Mouse (Mus musculus) hindbrain, embryonic 14.5 days (tissue): ENCODE measurements around the gene Nrros. TPM values are rescaled to one million over a fixed set of nuclear protein-coding genes. Genes with fewer than 3 reads are reported as not detected.

ENCODE experiments used
- ATAC-seq: fragments of 200-750 bp; cut with Nextera tagmentation; 2 replicates; pipeline ENCODE4 v1.8.0; 2017; ENCODE audit warnings: moderate number of reproducible peaks, mild to moderate bottlenecking, moderate TSS enrichment, moderate library complexity; ENCODE audit not compliant: low FRiP score
- DNase-seq: peaks from one replicate; pipeline ENCODE4 v3.0.0-alpha.2; 2015; ENCODE audit warnings: low spot score
- H3K27ac ChIP-seq: fragments of 300-500 bp; sonication (generic); 2 replicates; pipeline ENCODE4 v1.5.1; 2014; ENCODE audit warnings: mild to moderate bottlenecking, moderate library complexity
- H3K27me3 ChIP-seq: fragments of 300-500 bp; sonication (generic); 2 replicates; pipeline ENCODE4 v1.6.1; 2014; ENCODE audit warnings: mild to moderate bottlenecking, low read length, mixed read lengths; ENCODE audit not compliant: control insufficient read depth, insufficient read depth
- H3K36me3 ChIP-seq: fragments of 300-500 bp; sonication (generic); replicated peaks from 2 replicates; pipeline ENCODE4 v1.6.1; 2014; ENCODE audit not compliant: control insufficient read depth, insufficient read depth
- H3K4me1 ChIP-seq: fragments of 300-500 bp; sonication (generic); replicated peaks from 2 replicates; pipeline ENCODE4 v1.6.1; 2014; ENCODE audit warnings: antibody characterized with exemption, low read length, mixed read lengths; ENCODE audit not compliant: control insufficient read depth, insufficient read depth
- H3K4me2 ChIP-seq: fragments of 300-500 bp; sonication (generic); replicated peaks from 2 replicates; pipeline ENCODE4 v1.6.1; 2014; ENCODE audit warnings: mild to moderate bottlenecking, moderate library complexity
- H3K4me3 ChIP-seq: fragments of 300-500 bp; sonication (generic); replicated peaks from 2 replicates; pipeline ENCODE4 v1.5.1; 2014; ENCODE audit warnings: mild to moderate bottlenecking, low read length
- H3K9ac ChIP-seq: fragments of 300-500 bp; sonication (generic); 2 replicates; pipeline ENCODE4 v1.6.1; 2014
- H3K9me3 ChIP-seq: fragments of 300-500 bp; sonication (generic); 2 replicates; pipeline ENCODE4 v1.6.1; 2016; ENCODE audit warnings: low read length; ENCODE audit not compliant: control insufficient read depth
- WGBS: fragments of 180-500 bp; shearing (Covaris S2); extraction: QIAGEN DNeasy Blood & Tissue Kit; methylation state at CpG from one replicate; pipeline ENCODE4 v1.1.7; 2014; 5-methylcytosine and 5-hydroxymethylcytosine counted together
- polyA plus RNA-seq: library from polyadenylated mRNA; unstranded; fragments of >200 nt; fragmentation: Nextera tagmentation; extraction: Ambion mirVana; gene quantifications from 2 replicates; pipeline ENCODE4 v1.2.1, GENCODE M21; 2014

The Nrros gene
- polyA plus RNA-seq, 1 experiment from 2014 or later = 6.9 TPM

DNA sequence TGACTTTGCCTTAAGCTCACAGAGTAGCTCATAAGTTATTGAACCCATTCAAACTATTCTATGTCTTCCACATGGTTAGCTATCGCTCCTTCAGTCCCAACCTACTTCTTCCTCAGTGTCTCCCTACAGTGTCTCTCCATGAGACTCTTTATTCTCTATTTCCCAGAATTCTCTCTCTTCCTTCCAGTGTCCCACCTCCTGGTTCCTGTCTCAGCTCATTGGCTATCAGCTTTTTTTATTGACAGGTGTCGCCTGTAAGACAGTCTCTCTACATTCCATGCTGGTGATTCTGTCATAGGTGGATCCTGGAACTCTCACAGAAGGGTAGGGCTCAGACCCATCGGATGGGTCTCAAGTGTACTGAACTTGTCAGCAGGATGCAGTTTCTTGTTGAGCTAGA is 40.0 kb downstream of the Nrros start:
- no peaks in the 10 kb centered on the region for H3K36me3 ChIP-seq
- no peak overlapping the region for H3K4me3 ChIP-seq
- 96% methylated on average over 3 of the region's 3 CpGs for WGBS
- no peaks in the 10 kb centered on the region for H3K4me1 ChIP-seq
- no peaks in the 10 kb centered on the region for H3K27me3 ChIP-seq
- DNase-seq = no peak
- ATAC-seq = no peak
- no peak overlapping the region for H3K27ac ChIP-seq
- no peak overlapping the region for H3K9ac ChIP-seq
- H3K4me2 ChIP-seq = no peak overlapping the region
- H3K9me3 ChIP-seq = no peaks in the 10 kb centered on the region

DNA sequence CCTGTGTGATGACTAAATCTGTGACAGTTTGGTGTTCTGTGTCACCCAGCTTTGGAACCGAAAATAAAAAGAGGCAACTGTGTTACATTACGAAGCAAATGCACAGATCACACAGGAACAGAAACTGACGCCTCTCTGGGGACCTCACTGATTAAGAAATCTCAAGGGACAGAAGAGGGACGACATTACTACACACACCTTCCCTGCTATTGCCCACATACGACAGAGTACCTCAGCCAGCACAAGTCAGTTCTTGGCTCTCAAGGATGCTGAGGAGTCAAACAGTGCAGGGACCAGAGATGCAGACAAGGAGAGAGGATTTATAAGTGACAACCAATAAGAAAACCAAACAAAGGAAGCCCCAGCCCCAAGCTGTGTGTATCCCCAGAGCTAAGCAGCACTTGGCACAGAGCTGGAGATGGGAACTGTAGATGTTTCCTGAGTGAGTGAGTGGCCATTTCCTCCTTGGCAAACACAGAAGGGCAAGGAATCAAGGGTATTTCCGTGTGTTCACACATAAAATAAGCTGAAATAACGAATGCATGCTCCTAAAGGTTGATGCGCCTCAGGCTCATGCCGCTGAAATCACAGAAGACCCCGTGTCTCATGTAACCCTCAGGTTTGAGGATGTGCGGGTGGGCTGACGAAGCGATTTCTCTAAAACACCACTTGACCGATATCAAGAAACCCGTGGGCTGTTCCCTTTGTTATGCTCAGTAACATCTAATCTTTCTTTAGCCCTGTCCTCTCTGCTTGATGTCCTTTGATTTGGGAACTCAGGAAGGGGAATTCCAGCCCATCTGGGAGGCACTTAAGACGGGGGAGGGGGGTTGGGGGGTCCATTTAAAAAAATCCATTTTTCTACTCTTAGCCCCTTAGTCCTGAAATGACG is 40.7 kb downstream of the Nrros start:
- 73% methylated on average over 17 of the region's 17 CpGs for WGBS
- Histone ChIP-seq H3K27me3 (no peaks in the 10 kb centered on the region), H3K27ac (no peak overlapping the region), H3K36me3 (no peaks in the 10 kb centered on the region), H3K4me3 (no peak overlapping the region), H3K9ac (no peak overlapping the region), H3K4me2 (no peak overlapping the region), H3K9me3 (no peaks in the 10 kb centered on the region), H3K4me1 (no peaks in the 10 kb centered on the region)
- DNase-seq = no peak
- ATAC-seq = no peak

DNA sequence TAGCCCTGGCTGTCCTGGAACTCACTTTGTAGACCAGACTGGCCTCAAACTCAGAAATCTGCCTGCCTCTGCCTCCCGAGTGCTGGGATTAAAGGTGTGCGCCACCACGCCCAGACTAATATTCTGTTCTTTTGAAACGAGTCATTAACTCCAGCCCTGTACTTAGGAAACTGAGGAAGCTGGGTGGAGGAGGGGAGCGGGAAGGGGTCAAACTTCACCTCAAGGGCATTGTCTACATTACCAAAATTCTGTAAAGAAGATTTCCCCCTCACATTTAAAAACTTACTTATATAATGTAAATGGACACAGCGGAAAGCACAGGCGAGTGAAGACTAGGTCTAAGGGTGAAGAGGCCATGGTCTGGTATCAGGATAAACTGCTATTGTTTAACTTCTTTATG is 41.4 kb downstream of the Nrros start:
- no peak for ATAC-seq
- Histone ChIP-seq H3K27ac (no peak overlapping the region), H3K4me3 (no peak overlapping the region), H3K4me2 (no peak overlapping the region), H3K27me3 (no peaks in the 10 kb centered on the region), H3K36me3 (no peaks in the 10 kb centered on the region), H3K9ac (no peak overlapping the region), H3K4me1 (no peaks in the 10 kb centered on the region), H3K9me3 (no peaks in the 10 kb centered on the region)
- no peak for DNase-seq
- 92% methylated on average over 7 of the region's 7 CpGs for WGBS

DNA sequence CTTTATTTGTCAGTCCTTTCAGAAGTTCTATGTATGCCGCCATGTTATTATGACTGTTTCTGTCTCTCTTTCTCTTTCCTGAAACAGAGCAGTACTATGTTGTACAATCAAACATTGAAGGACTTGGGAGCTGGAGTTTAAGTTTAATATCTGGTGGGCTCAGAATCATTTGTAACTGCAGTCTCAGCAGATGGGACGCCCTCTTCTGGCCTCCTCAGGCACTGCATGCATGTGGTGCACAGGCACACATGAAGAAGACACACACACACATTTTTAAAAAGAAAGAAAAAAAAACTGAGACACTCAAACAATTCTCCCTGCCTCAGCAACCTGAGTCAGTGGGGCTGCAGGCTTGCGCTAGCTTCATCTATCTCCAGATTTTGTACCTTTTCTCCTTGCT is 44.9 kb downstream of the Nrros start:
- Histone ChIP-seq H3K27ac (no peak overlapping the region), H3K36me3 (no peaks in the 10 kb centered on the region), H3K9ac (no peak overlapping the region), H3K4me3 (no peak overlapping the region), H3K4me2 (no peak overlapping the region), H3K4me1 (no peaks in the 10 kb centered on the region), H3K27me3 (no peaks in the 10 kb centered on the region), H3K9me3 (no peaks in the 10 kb centered on the region)
- 75% methylated on average over 3 of the region's 3 CpGs for WGBS
- DNase-seq (no peak), ATAC-seq (no peak)

DNA sequence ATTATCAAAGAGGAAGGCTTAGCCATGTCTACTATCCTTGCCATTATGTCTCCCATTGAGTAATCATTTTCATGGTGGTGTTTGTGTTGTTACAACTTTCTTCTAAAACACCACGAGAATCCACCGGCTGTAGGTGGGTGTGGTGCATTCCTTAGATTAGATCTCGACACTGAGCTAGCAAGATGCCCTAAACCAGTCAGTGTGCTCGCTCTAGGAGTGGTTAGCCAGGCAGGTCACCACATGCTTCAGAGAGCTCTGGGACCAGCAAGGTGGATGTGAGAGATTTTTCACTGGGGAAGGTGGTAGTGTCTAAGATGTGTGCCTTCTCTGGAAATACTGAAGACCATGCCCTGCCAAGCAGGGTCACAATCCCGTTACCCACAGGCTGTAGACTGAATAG is 49.2 kb downstream of the Nrros start:
- H3K4me2 ChIP-seq = no peak overlapping the region
- H3K36me3 ChIP-seq = no peaks in the 10 kb centered on the region
- H3K9me3 ChIP-seq = no peaks in the 10 kb centered on the region
- 66% methylated on average over 5 of the region's 5 CpGs for WGBS
- no peak for DNase-seq
- H3K9ac ChIP-seq = no peak overlapping the region
- no peak for ATAC-seq
- no peak overlapping the region for H3K27ac ChIP-seq
- H3K4me1 ChIP-seq = no peaks in the 10 kb centered on the region
- H3K27me3 ChIP-seq = no peaks in the 10 kb centered on the region
- H3K4me3 ChIP-seq = no peak overlapping the region

DNA sequence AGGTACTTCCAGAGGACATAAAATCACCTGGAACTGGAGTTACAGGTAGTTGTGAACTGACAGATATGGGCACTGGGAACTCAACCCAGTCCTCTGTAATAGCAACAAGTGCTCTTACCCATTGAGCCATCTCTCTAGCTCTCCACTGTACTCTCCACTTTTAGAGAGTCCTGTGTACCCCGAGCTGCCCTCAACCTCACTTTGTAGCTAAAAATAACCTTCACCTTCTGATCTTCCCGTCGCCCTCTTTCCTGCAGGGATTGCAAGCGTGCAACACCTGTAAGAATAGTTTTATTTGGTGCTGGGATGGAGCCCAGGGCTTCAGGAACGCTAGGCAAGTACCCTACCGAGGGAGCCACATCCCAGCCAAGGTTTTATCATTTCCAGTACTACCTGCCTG is 49.6 kb downstream of the Nrros start:
- no peak; the same call in 1 of the 2 replicates for ATAC-seq

DNA sequence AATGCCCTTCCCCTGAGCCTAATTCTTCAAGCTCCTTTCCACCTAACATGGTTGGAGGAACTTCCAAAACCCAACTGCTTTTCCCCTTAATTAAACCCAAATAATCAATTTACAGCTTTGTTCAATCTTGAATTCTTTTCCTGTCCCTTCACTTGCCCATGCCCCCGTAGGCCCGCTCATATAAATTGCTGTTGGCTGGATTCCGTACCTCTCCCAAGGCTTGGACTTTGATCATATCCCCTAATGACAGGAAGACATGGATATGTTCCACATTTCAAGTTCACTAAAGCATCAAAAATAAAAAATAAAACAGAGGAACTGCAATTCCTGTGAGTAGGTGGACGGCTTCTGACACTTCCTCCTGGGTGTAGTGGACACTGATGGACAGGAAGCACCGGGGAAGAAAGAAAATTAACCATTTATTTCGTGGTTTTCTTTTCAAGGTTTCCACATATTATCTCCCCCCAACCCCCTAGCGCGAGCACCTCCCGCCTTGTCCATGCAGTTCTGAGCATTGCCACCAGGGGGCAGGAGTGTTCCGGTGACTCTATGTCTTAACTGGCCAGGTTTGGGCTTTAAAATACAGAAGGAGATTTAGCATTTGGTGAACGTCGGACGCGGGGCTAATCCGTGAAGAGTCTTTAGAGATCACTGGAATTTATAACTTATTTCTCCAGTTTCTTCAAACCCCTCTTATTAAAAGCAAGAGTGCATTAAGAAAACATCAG is 50.3 kb downstream of the Nrros start:
- Histone ChIP-seq H3K9ac (no peak overlapping the region), H3K27ac (no peak overlapping the region), H3K4me3 (no peak overlapping the region), H3K9me3 (no peaks in the 10 kb centered on the region), H3K27me3 (no peaks in the 10 kb centered on the region), H3K4me1 (no peaks in the 10 kb centered on the region), H3K4me2 (no peak overlapping the region), H3K36me3 (peaks cover under 1% of the 10 kb centered on the region; the same call in 1 of the 2 replicates)
- DNase-seq (peak; percentile 86), ATAC-seq (no peak; the same call in 1 of the 2 replicates)
- WGBS = 20% methylated on average over 15 of the region's 15 CpGs

More for the DNA sequence above, 49.6 kb downstream of the Nrros start:
- H3K27me3 ChIP-seq = no peaks in the 10 kb centered on the region
- no peaks in the 10 kb centered on the region for H3K36me3 ChIP-seq
- no peak overlapping the region for H3K9ac ChIP-seq
- no peak for DNase-seq
- 74% methylated on average over 6 of the region's 6 CpGs for WGBS
- no peaks in the 10 kb centered on the region for H3K9me3 ChIP-seq
- no peak overlapping the region for H3K4me3 ChIP-seq
- H3K27ac ChIP-seq = no peak overlapping the region
- H3K4me1 ChIP-seq = no peaks in the 10 kb centered on the region
- no peak overlapping the region for H3K4me2 ChIP-seq

DNA sequence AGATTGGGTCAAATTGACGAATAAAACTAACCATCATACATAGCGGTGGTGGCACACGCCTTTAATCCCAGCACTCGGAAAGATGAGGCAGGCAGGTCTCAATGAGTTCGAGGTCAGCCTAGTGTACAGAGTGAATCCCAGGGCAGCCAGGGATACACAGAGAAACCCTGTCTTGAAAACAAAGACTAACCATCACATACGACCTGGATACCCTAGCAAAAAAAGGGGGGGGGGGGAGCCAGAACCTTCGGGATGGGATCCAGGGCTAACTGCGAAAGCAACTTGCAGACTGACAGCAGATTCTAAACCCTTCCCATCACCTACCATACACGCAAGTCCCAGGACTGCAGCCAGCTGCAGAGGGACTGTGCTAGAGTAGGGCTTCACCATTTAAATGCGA is 51.0 kb downstream of the Nrros start:
- no peaks in the 10 kb centered on the region for H3K4me1 ChIP-seq
- no peaks in the 10 kb centered on the region for H3K27me3 ChIP-seq
- H3K4me2 ChIP-seq = no peak overlapping the region
- DNase-seq (no peak), ATAC-seq (no peak)
- peaks cover 8% of the 10 kb centered on the region; the same call in 1 of the 2 replicates for H3K36me3 ChIP-seq
- H3K9me3 ChIP-seq = no peaks in the 10 kb centered on the region
- no peak overlapping the region for H3K4me3 ChIP-seq
- 81% methylated on average over 10 of the region's 10 CpGs for WGBS
- no peak overlapping the region for H3K27ac ChIP-seq
- no peak overlapping the region for H3K9ac ChIP-seq

DNA sequence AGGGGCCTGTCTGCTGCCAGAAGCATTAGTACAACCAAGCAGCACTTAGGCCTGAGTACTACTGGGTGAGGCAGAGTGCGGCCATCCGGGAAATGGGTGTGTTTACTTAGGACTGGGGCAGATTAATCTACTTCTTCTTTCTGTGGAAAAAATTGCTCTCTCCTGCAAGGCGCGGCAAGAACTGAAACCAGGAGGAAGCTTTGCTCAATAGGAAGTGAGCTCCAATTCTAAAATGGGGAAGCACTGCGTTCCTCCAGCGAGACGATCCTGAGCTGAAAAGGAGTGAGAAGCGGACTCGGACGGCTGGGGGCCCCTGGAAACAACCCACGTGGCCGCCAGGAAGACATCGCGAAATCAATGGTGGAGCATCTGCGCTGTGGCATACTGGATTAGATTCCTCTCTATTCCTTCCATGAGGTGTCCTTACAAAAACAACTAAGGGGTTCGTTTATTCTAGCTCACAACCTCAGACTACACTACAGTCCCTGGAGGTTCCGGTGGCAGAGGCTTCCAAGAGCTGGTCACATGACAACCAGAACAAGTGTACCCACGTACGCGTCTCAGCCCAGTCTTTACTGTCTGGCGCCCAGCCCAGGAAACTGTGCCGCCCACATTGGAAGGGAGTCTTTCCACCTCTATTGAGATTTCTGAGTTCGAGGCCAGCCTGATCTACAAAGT is 51.7 kb downstream of the Nrros start:
- no peaks in the 10 kb centered on the region for H3K4me1 ChIP-seq
- peaks cover 15% of the 10 kb centered on the region for H3K36me3 ChIP-seq
- no peak overlapping the region for H3K9ac ChIP-seq
- H3K9me3 ChIP-seq = no peaks in the 10 kb centered on the region
- H3K4me2 ChIP-seq = no peak overlapping the region
- ATAC-seq = no peak
- no peak overlapping the region for H3K27ac ChIP-seq
- WGBS = 69% methylated on average over 23 of the region's 23 CpGs
- H3K4me3 ChIP-seq = no peak overlapping the region
- DNase-seq = no peak
- no peaks in the 10 kb centered on the region for H3K27me3 ChIP-seq
